Mouse (Mus musculus) regulatory T cell (primary cell): ENCODE results near the gene Slc4a5.

Experiments
- in situ Hi-C: fragments of 300-600 bp; cut with MboI, MseI; formaldehyde crosslinking; loops from one replicate; pipeline ENCODE4 v1.15.1; 2025; ENCODE audit warnings: high pct_unique_total_duplicates

Slc4a5 gene

GRCm38 (mm10) chr6:83219814-83220213 lies at the start of gene Slc4a5:
Slc4a5 (plus strand) TSS chr6:83219828.
- in situ Hi-C loops: no loop called here

GRCm38 (mm10) chr6:83169872-83170271 lies 49.8 kb upstream of the Slc4a5 start:
- in situ Hi-C loops: no loop called here

- in situ Hi-C loops: no loop called here
Measured at GRCm38 (mm10) chr6:83171063-83171462, 48.6 kb upstream of the Slc4a5 start.

- in situ Hi-C loops: no loop called here
Measured at GRCm38 (mm10) chr6:83172240-83172920, 47.2 kb upstream of the Slc4a5 start.

- in situ Hi-C loops: no loop called here
Measured at GRCm38 (mm10) chr6:83175996-83176395, 43.6 kb upstream of the Slc4a5 start.

GRCm38 (mm10) chr6:83179390-83180117 lies 40.1 kb upstream of the Slc4a5 start:
- in situ Hi-C loops: no loop called here

GRCm38 (mm10) chr6:83180605-83181004 lies 39.0 kb upstream of the Slc4a5 start:
- in situ Hi-C loops: no loop called here

- in situ Hi-C loops: no loop called here
Measured at GRCm38 (mm10) chr6:83184858-83185435, 34.7 kb upstream of the Slc4a5 start.

GRCm38 (mm10) chr6:83185895-83186861 lies 33.5 kb upstream of the Slc4a5 start:
- in situ Hi-C loops: no loop called here

GRCm38 (mm10) chr6:83186946-83187345 lies 32.7 kb upstream of the Slc4a5 start:
- in situ Hi-C loops: no loop called here

- in situ Hi-C loops: no loop called here
Measured at GRCm38 (mm10) chr6:83193571-83193970, 26.1 kb upstream of the Slc4a5 start.

- in situ Hi-C loops: no loop called here
Measured at GRCm38 (mm10) chr6:83197345-83198004, 22.2 kb upstream of the Slc4a5 start.

- in situ Hi-C loops: no loop called here
Measured at GRCm38 (mm10) chr6:83203320-83203719, 16.3 kb upstream of the Slc4a5 start.

- in situ Hi-C loops: no loop called here
Measured at GRCm38 (mm10) chr6:83205851-83206250, 13.8 kb upstream of the Slc4a5 start.

GRCm38 (mm10) chr6:83206321-83206720 lies 13.3 kb upstream of the Slc4a5 start:
- in situ Hi-C loops: no loop called here

GRCm38 (mm10) chr6:83207361-83208049 lies 12.1 kb upstream of the Slc4a5 start:
- in situ Hi-C loops: no loop called here

GRCm38 (mm10) chr6:83208050-83208400 lies 11.6 kb upstream of the Slc4a5 start:
- in situ Hi-C loops: no loop called here

GRCm38 (mm10) chr6:83210495-83210894 lies 9.1 kb upstream of the Slc4a5 start:
- in situ Hi-C loops: no loop called here

- in situ Hi-C loops: no loop called here
Measured at GRCm38 (mm10) chr6:83211526-83211925, 8.1 kb upstream of the Slc4a5 start.

- in situ Hi-C loops: no loop called here
Measured at GRCm38 (mm10) chr6:83215002-83215666, 4.5 kb upstream of the Slc4a5 start.
